Mouse (Mus musculus) kidney, adult 9 months (tissue): ENCODE measurements at regions not wholly inside any gene's neighbourhood (a gene's known extent, or its start where the extent isn't known, plus 50 kb on each side); places are given as distances from the start of the nearest gene placed in this dataset.

ENCODE experiments used
- DNase-seq: peaks from one replicate; pipeline ENCODE4 v3.0.0; 2022

GRCm38 (mm10) chr15:38569011-38569640 is 1143.8 kb downstream of the 4930447A16Rik start:
- peak; percentile 63 for DNase-seq

- DNase-seq: no peak
These were observed 1144.8 kb downstream of the 4930447A16Rik start for GRCm38 (mm10) chr15:38570144-38570543.

DNA sequence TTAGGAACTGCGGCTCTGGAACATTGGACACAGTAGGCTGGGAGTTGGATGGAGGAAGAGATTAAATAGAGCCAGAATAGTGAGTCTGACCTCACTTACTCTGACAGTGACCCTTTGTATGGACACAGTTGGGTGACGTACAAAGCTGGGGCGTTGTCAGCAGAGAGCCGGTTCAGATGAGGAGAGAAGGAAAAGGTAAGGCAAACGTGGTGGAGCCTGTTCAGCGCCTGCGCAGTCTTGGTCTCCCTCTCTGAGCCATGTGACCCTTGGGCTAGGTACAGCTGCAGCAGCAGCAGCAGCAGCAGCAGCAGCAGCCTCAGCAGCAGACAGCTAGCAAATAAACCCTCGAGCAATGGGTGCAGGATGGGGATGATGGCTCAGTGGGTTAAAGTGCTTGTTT is 1145.4 kb downstream of the 4930447A16Rik start:
- DNase-seq: no peak

- DNase-seq: no peak
These were observed 1147.3 kb downstream of the 4930447A16Rik start for GRCm38 (mm10) chr15:38572652-38573051.

DNA sequence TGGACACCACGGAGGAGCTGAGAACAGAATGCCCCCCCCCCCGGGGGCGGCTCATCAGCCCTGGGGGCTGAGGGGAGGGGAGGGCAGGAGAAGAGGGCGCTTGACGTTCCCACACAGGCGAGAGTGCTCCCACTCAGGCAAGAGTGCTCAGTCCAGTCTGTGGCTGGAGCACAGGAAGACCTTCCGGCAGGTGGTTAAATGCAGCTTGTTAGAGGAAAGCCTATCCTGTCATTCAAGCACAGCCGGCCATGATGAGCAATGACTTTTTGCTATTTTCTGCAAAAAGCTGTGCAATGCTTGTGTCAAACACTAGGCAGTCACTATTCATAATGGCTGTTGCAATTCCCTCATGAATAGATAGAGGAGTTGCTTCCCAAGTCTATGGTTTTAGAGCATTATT is 1149.1 kb downstream of the 4930447A16Rik start:
- no peak for DNase-seq

- DNase-seq: no peak
These were observed 1149.9 kb downstream of the 4930447A16Rik start for GRCm38 (mm10) chr15:38575254-38575653.

- DNase-seq: no peak
These were observed 1152.3 kb downstream of the 4930447A16Rik start for GRCm38 (mm10) chr15:38577691-38578090.

DNA sequence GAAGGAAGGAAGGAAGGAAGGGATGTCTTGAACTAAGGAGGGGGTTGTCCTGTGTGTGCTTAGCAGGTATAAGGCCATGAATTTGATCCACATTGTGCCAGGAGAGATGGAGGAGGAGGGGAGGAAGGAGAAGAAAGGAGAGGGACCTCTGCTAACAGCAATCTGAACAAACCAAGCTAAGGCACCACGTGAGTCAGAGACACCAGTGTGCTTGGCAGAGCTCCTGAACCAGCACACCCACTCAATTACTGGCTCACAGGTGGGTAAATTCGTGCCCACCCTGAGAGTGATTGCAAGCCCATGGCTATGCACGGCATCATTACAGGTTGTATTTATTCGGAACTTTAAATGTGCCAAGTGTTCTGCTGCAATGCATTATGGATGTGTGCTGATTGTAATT is 1154.1 kb downstream of the 4930447A16Rik start:
- DNase-seq: no peak

DNA sequence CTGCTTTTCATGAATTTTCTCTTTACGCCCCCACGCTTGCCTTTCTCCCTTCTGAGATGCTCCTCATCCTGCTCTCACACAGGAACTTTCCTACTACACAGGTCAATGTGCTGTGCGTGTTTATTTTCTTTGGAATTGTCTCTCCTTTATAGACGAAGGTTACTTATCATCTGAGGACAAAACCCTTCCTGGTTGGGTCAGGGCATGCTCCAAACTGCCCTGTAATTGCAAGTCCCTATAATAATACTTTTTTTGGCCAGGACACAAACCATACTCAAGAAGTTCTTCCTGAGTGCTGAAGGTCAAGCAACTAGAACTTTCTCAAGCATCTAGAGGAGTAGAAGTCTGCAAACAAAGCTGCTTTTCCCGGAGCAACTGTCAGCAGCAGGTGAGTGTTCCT is 1158.1 kb downstream of the 4930447A16Rik start:
- DNase-seq: no peak

- DNase-seq: no peak
These were observed 1159.1 kb downstream of the 4930447A16Rik start for GRCm38 (mm10) chr15:38584425-38584824.

GRCm38 (mm10) chr15:38585610-38586009 is 1160.3 kb downstream of the 4930447A16Rik start:
- no peak for DNase-seq

- DNase-seq: no peak
These were observed 1161.2 kb downstream of the 4930447A16Rik start for GRCm38 (mm10) chr15:38586594-38586993.

GRCm38 (mm10) chr15:38588268-38588667 is 1162.9 kb downstream of the 4930447A16Rik start:
- no peak for DNase-seq

DNA sequence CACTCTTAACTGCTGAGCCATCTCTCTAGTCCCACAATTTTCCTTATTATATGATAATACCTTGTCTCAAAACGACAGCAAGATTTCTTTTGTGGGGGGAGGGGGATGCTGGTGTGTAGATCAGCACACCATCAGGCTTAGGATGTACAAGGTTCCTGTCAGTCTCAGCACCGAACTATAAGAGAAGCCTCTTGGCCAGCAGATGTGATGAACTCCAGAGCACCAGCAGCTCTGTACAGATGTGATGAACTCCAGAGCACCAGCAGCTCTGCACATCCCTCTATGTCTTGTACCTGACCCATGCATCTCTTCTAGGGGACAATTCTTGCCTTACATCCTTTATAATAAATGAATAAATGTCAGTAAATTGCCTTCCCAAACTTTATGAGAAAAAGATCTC is 1163.7 kb downstream of the 4930447A16Rik start:
- no peak for DNase-seq

DNA sequence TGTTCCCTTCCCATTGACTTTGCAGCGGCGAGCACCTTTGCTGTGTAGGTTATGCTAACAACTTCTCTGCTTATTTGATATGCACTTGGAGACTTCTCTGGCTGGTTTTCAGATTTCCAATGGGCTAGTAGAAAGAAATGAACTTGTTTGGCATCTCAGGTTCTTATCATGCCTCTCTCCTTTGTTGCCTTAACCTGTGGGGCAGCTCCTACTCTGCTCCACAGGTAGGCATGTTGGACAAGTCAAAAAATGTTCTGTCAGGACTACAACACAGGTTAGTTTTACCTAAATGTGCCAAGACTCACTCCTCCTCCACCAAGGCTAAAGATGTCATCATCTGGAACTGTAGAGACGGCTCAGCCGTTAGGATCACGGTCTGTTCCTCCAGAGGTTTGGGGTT is 1164.3 kb downstream of the 4930447A16Rik start:
- DNase-seq: no peak

GRCm38 (mm10) chr15:38594095-38594494 is 1168.7 kb downstream of the 4930447A16Rik start:
- DNase-seq: peak; percentile 42

- no peak for DNase-seq
These were observed 1169.4 kb downstream of the 4930447A16Rik start for GRCm38 (mm10) chr15:38594747-38595146.

- no peak for DNase-seq
These were observed 1170.5 kb downstream of the 4930447A16Rik start for GRCm38 (mm10) chr15:38595820-38596219.

DNA sequence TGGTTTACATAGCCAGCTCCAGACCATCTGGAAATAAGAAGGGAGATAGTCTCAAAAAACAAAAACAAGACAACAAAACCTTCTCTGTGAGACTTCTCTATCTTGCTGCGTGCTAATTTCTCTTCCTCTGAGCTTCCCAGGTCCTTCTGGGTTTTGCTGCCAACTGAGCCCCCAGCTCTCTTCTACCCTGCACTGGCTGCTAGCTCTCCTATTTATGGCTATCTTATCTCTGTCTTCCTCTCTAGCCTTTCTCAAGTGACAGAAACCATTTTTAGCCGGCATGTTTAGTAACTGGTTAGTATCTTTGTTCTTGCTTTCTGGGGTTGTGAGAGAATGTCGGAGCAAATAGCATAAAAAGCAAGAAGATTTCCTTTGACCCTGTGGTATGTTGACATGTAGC is 1172.1 kb downstream of the 4930447A16Rik start:
- DNase-seq: no peak

- DNase-seq: no peak
These were observed 1176.1 kb downstream of the 4930447A16Rik start for GRCm38 (mm10) chr15:38601436-38601835.

DNA sequence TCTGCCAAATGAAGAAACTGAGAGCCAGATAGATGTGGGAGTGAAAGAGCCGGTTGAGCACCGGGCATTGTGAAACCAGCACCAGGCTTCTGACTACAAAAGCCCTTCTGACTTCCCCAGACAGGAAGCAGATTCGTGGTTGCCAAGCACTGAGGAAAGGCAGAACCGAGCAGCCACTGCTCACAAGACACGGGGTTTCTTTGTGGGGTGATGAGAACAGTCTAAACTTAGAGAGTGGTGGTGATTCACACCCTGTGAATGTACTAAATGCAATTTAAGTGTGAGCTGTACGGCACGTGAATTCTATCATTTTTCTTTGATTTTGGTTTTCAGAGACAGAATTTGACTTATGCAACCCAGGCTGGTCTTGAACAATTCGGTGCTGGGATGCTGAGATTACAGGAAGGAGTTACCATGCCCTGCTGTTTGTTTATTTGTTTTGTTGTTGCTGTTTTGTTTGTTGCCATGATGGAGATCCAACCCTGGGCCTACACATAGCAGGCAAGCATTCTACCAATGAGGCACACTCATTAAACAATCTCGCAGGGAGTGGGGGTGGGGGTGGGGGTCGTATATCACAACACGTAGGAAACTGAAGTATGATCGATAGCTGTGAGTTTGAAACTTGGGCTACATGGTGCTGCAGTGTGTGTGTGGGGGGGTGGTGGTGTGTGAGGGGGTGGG is 1177.0 kb downstream of the 4930447A16Rik start:
- no peak for DNase-seq

GRCm38 (mm10) chr15:38603918-38604317 is 1178.6 kb downstream of the 4930447A16Rik start:
- DNase-seq: no peak

DNA sequence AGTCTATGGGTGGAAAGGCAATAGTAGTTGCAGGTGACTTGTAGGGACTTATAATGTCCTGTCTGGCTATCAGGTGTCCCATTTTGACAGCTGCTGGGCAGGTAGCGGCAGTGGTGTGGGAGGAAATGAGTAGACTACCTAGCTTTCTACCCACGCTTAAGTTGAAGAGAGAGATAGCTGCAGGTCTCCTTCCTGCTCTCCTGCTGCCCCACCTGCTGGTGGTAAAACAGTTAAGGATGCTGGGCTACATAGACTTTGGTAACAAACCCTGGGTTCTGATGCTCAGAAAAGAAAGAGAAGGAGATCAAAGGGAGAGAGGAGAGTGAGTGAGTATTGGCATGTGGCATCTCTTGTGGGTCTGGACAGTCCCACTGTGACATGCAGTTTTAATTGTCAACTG is 1182.0 kb downstream of the 4930447A16Rik start:
- DNase-seq: peak; percentile 71

GRCm38 (mm10) chr15:38608207-38608870 is 1183.0 kb downstream of the 4930447A16Rik start:
- DNase-seq: no peak
